Mouse (Mus musculus) 3134 (cell line): Measurements from ENCODE around the gene Borcs5.
A peak's percentile ranks its signal among the peaks of the same experiment; 100 is the strongest.

Source experiments
- DNase-seq: peaks from one replicate; pipeline ENCODE4 v3.0.0-alpha.2; 2011; ENCODE audit warnings: low spot score; ENCODE audit not compliant: insufficient read length; ENCODE audit errors: extremely low read depth

The Borcs5 gene

GRCm38 (mm10) chr6:134625431-134625830 is 13.9 kb upstream of the Borcs5 start:
- DNase-seq: no peak

DNA sequence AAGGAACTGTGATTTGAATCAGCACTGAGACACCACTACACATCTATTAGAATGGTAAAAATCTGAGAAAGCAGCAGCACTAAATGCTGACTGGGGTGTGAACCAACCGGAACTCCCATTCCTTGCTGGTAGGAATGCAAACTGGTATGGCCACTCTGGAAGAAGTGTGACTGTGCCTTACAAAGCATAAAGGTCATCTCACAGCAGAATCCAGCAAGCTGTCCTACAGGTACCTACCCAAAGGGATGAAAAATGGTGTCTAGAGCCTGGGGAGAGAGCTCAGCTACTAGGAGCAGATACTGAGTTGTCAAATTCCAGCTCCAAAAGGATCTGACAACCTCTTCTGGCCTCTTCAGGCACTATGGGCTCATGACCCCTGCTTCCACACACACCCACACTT is 12.7 kb upstream of the Borcs5 start:
- DNase-seq: no peak

- DNase-seq: no peak
These were observed 8.9 kb upstream of the Borcs5 start for GRCm38 (mm10) chr6:134630447-134630846.

- DNase-seq: no peak
These were observed 7.2 kb upstream of the Borcs5 start, which contains the start of gene Mansc1 for GRCm38 (mm10) chr6:134631947-134632687. Mansc1 (minus strand) TSS chr6:134632488.

GRCm38 (mm10) chr6:134632756-134633155 is 6.6 kb upstream of the Borcs5 start:
- DNase-seq: no peak

DNA sequence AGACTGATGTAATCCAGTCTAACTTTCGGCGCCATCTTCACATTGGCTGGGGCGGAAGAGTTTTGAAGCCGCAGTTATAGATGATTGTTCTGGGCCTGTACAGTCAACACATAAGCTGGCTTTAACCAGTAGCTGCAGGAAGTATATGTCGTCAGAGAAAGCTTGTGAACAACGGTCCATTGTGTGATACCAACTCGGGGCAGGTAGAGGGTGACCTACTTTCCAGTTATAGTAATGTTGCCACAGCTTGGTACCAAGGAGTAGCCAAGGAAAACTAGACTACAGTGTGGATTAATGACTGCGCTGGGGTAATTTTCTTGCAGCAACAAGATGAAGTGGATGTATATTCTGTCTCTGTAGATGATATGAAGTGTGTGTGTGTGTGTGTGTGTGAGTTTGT is 5.8 kb upstream of the Borcs5 start:
- DNase-seq: no peak

DNA sequence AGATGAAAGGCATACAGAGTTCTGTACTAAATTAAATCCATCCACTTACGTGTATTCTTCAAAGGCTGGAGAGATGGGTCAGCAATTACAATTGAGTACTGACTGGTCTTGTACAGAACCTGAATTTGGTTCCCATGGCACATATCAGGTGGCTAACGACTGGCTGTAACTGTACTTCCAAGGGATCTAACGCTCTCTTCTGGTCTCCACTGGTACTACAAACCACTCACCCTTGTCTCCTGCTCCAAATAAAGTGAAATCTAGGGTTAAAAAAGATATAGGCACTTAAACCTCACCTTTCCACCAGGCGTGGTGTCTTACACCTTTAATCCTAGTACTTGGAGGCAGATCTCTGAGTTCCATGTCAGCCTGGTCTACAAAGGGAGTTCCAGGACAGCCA is 2.8 kb upstream of the Borcs5 start:
- DNase-seq: no peak

DNA sequence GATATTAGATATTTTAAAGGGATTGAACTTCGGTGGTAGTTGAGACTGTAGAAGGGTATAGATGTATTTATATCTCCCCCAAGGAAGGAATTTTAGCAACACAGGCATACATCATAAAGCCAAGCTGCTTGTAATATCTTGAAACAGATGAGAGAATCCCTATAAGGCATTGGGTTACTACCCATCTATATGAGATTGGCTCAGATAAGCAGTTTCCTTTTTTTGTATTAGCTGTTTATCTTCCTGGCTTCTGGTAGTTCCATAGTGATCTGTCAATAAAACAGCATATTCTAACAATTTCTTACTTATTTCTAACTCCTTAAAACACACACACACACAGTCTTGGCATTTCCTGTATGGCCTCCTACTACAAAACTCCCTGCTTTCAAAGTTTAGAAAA is 590 bp downstream of the Borcs5 start:
- no peak for DNase-seq

- DNase-seq: peak; percentile 98
These were observed 1.5 kb downstream of the Borcs5 start for GRCm38 (mm10) chr6:134640485-134641475.

GRCm38 (mm10) chr6:134641738-134642446 is 2.6 kb downstream of the Borcs5 start:
- peak; percentile 29 for DNase-seq

DNA sequence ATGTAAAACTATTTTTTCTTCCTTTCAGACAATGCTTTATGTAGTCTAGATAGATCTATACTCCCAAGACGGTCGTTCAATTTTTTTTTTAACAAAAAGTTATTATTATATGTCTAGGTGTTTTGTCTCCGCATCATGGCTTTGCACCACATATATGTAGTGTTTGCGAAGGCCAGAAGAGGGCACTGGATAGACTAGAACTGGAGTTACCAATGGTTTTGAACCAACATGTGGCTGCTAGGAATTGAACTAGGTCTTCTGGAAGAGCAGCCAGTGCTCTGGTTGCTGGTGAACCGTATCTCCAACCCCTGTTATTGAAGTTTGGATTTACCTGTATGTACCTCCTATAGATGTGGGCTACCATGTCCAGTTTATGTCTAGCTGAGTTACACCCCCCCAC is 4.0 kb downstream of the Borcs5 start:
- no peak for DNase-seq

DNA sequence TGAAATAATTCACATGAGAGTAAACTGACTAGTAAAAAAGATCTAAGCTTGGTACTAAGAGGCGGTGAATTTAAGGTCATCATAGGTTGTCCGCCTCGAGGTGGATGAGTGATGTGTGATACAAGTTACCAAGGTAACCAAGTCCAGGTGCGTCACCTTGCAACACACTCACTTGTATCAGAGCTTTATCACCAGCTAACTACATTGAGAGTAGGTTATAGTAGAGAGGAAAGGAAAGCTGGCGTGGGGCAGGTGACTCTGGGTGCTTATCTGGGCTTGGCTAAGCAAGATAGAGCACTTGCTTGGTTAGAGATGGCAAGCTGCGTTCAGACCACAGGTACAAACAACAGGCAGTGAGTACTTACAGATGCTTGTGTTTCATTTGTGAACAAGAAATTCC is 7.5 kb downstream of the Borcs5 start:
- DNase-seq: no peak

- DNase-seq: no peak
These were observed 8.3 kb downstream of the Borcs5 start for GRCm38 (mm10) chr6:134647621-134648020.

DNA sequence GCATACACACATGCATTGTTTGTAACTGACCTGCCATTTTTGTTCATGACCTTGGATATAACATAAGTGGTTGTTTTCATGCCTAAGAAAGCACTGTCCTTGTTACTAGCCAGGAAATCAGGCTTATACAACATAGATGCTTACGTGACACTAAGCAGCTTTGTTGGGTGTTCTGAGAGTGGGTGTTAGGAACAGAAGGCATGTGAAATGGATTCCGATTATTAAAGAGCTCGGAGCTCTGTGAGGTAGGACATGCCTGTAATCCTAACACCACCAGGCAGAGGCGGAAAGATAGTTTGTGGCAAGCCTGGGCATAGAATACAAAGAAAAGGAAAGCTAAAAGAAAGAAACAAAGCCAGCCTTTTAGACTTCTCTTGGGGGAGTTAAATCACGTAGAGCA is 9.0 kb downstream of the Borcs5 start:
- no peak for DNase-seq

DNA sequence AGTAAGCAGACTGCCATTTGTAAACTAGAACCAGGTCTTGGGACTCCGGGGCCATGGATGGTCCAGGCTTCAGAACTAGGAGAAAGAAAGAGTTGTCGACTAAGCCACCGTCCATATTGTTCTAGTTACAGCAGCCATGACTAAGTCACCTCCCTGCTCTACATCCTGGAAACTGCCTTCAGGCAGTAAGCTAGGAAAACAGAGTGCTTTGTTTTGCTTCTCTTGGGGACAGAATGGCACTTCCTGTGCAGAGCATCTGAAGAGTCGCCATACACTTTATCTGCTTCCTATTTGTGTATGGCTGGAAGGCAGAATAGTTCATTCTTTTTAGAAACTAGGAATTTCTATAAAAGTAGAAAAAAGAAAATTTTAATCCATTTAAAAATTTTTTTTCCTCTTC is 17.2 kb downstream of the Borcs5 start:
- no peak for DNase-seq

DNA sequence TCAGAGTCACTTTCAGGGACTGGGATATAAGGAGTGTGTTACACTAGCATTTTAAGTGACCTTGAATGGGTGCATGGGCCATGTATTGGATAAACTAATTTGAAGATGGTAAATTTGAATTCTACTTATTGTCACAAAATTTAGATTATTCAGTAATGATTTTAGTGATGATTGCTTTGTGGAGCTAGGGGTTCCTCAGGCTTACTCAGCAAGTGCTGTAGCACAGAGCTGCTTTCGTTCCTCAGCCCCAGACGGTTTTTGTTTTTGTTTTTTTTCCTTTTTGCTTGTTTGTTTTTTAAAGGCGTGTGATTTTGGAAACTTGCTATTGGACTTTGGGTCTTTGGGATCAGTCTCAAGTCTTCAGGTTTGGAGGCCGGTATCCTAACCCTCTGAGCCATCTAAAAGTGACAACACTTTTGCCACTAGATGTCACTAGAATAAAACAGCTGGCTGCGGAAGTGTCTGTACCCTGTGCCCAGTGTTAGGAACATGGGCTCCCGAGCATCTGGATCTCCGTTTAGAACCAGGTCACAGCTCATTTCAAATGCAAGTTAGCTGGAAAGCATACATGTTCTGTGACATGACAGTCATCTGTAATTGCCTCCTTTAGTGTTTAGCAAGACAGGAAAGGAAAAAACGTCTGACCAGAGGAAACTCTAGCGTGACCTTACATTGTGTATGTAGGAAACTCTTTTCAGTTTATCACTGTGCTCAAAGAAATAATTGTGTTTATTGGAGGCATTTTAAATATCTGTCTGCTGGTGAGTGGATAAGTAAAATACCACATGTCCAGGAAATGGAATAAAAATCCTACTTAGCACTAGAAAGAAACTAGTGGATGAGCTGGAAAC is 20.0 kb downstream of the Borcs5 start:
- peak; percentile 22 for DNase-seq

DNA sequence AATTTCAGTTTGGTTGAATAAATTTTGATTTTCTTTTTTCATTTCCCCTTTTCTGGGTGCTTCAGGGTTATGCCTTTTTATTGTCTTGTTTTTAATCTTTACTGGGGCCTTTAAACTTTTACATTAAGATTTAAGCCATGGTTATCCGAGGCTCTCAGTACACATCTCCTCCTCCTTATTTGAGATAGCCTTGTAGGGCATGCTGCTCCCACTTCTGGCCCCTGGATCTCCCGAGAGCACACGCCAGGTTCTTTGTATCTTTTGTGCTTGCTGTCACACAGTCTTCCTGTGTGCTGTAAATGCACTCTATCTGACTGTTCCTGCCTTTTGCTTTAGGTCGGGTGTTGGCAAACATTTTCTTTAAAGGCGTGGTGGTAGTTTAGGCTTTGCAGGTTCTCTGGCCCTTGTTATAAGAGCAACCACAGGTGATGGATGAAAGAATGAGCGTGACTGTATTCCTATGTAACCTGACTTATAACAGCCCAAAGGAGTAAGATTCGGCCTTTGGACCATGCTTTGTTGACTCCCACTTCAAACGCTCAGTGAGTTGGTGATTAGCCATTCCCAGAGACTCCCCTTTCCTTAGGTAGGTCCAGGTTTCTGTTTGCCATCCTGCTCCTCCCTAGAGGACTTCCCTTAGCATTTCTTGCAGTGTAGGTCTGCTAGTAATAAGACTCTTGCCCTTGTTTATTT is 21.6 kb downstream of the Borcs5 start:
- no peak for DNase-seq

- DNase-seq: no peak
These were observed 25.3 kb downstream of the Borcs5 start for GRCm38 (mm10) chr6:134664573-134664972.

DNA sequence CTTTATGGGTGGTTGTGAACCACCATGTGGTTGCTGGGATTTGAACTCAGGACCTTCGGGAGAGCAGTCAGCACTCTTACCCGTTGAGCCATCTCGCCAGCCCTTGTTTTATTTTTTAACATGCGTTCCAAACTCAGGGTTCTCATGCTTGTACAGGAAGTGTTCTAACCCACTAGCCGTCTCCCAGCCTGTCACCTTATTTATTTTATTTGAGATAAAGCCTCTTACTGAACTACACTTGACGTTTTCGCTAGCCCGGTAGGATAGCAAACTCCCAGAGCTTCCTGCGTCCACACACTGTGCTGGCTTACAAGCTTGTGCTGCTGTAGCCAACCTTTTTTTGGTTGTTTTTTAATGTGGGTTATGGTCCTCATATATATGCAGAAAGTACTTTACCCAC is 26.5 kb downstream of the Borcs5 start:
- no peak for DNase-seq

DNA sequence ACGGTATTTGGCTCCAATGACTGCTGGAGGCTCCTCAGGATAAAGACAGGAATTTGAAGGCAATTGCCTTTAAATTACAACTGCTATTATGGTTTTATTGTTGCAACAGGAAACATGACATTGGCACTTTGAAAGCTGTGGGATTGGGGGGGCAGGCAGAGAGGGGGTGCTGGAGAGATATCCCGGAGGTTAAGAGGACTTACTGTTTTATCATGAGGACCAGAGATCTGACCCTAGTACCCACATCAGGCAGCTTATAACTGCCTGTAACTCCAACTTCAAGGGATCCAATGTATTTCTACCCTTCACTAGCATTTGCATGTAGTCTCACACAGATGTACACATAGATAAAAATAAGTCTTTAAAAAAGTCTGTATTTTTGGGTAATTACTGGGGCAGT is 29.2 kb downstream of the Borcs5 start:
- DNase-seq: no peak
